Comparison of ENCODE assay signal across 18 mouse cellular contexts in the genomic region with DNA sequence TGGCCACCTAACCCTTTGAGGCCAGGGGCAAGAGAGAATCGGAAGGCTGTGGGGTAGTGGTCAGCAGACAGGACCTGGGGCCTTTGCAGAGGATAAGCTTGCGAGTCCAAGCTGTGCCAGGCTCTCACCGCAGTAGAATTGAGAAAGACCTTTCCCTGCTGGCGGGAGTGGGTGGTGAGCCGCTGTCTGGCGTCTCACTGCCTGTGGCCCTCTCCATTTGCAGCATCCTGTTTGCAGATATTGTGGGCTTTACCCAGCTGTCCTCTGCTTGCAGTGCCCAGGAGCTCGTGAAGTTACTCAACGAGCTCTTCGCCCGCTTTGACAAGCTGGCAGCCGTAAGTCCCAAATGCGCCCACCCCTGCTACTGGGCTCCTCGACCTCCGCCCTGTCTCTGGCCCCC. TPM values are rescaled to one million over a fixed set of nuclear protein-coding genes. Genes with fewer than 3 reads are reported as not detected.
DNase-seq lines count a peak whose midpoint lies in the region; ATAC-seq lines count a peak whose summit lies in the region.
"Had no signal": no experiment of that assay in that cellular context is flagged by ENCODE, and none has a peak within 500 bp of the region (broad histone marks: within the 10 kb centered on the region; RNA-seq: fewer than 3 reads in every experiment).

No protein-coding gene starts in this region.

- H3K9me3 ChIP-seq in limb, embryonic 10.5 days (replicated peaks) = no peaks in the 10 kb centered on the region
- H3K9me3 ChIP-seq in hindbrain, embryonic 16.5 days (ENCODE audit: control insufficient read depth, low read length) = no peaks in the 10 kb centered on the region
- H3K9me3 ChIP-seq in forebrain, embryonic 12.5 days = no peaks in the 10 kb centered on the region
- H3K9me3 ChIP-seq: forebrain, embryonic 15.5 days; hindbrain, embryonic 10.5 days; megakaryocyte, embryonic 14.5 days; midbrain, embryonic 15.5 days had no signal

- H3K9ac ChIP-seq in hindbrain, embryonic 16.5 days (ENCODE audit: low read depth, low read length) = no peak overlapping the region
- no peak overlapping the region for H3K9ac ChIP-seq in forebrain, embryonic 12.5 days
- H3K9ac ChIP-seq: forebrain, embryonic 15.5 days; lung, embryonic 14.5 days; midbrain, embryonic 15.5 days had no signal

- 93% methylated on average over 14 of the region's 14 CpGs for WGBS in limb, embryonic 10.5 days
- WGBS in hindbrain, embryonic 16.5 days = 90% methylated on average over 14 of the region's 14 CpGs
- 93% methylated on average over 14 of the region's 14 CpGs for WGBS in forebrain, embryonic 12.5 days

- H3K36me3 ChIP-seq in limb, embryonic 10.5 days = peaks cover 21% of the 10 kb centered on the region
- peaks cover 10% of the 10 kb centered on the region for H3K36me3 ChIP-seq in hindbrain, embryonic 16.5 days (ENCODE audit: control insufficient read depth, insufficient read depth, low read length)
- H3K36me3 ChIP-seq in forebrain, embryonic 12.5 days (replicated peaks) = peaks cover 7% of the 10 kb centered on the region; the same call in 1 of the 2 replicates
- H3K36me3 ChIP-seq: midbrain, embryonic 15.5 days had no signal

- H3K4me2 ChIP-seq in hindbrain, embryonic 16.5 days (ENCODE audit: low read length) = no peak overlapping the region
- H3K4me2 ChIP-seq in forebrain, embryonic 12.5 days = no peak overlapping the region
- H3K4me2 ChIP-seq: forebrain, embryonic 15.5 days; liver, embryonic 11.5 days; lung, embryonic 14.5 days; midbrain, embryonic 15.5 days had no signal

- peaks cover 23% of the 10 kb centered on the region for H3K4me1 ChIP-seq in limb, embryonic 10.5 days
- no peaks in the 10 kb centered on the region for H3K4me1 ChIP-seq in hindbrain, embryonic 16.5 days (ENCODE audit: control insufficient read depth, insufficient read depth, low read depth, low read length)
- no peaks in the 10 kb centered on the region for H3K4me1 ChIP-seq in forebrain, embryonic 12.5 days
- H3K4me1 ChIP-seq: forebrain, embryonic 15.5 days; midbrain, embryonic 15.5 days had no signal

- ATAC-seq in hindbrain, embryonic 16.5 days = no peak
- ATAC-seq in forebrain, embryonic 12.5 days (ENCODE audit: low FRiP score) = no peak
- ATAC-seq: forebrain, embryonic 15.5 days; midbrain, embryonic 15.5 days had no signal

- H3K27ac ChIP-seq in limb, embryonic 10.5 days = 0 out of 2 replicates have a peak overlapping the region, but pooled peaks have one; percentile 27
- H3K27ac ChIP-seq in hindbrain, embryonic 16.5 days (ENCODE audit: low read depth, low read length) = no peak overlapping the region
- H3K27ac ChIP-seq in forebrain, embryonic 12.5 days = no peak overlapping the region
- H3K27ac ChIP-seq: forebrain, embryonic 15.5 days; hindbrain, embryonic 10.5 days; midbrain, embryonic 15.5 days had no signal

- no peak overlapping the region for H3K4me3 ChIP-seq in limb, embryonic 10.5 days
- no peak overlapping the region for H3K4me3 ChIP-seq in hindbrain, embryonic 16.5 days (ENCODE audit: low read length)
- no peak overlapping the region for H3K4me3 ChIP-seq in forebrain, embryonic 12.5 days (replicated peaks)
- H3K4me3 ChIP-seq: erythroblast, embryonic 14.5 days; forebrain, embryonic 15.5 days; hindbrain, embryonic 10.5 days; midbrain, embryonic 15.5 days had no signal

- H3K27me3 ChIP-seq in limb, embryonic 10.5 days (ENCODE audit: low read depth, poor library complexity, severe bottlenecking) = no peaks in the 10 kb centered on the region
- no peaks in the 10 kb centered on the region for H3K27me3 ChIP-seq in hindbrain, embryonic 16.5 days (replicated peaks; ENCODE audit: control insufficient read depth, insufficient read depth, low read length)
- H3K27me3 ChIP-seq in forebrain, embryonic 12.5 days = no peaks in the 10 kb centered on the region
- H3K27me3 ChIP-seq: forebrain, embryonic 15.5 days; midbrain, embryonic 15.5 days had no signal

- DNase-seq in layer of hippocampus, adult 8-10 months (ENCODE audit: low spot score in 2 of 2) = peak; percentile 54
- DNase-seq in layer of hippocampus, postnatal 14 days (ENCODE audit: low spot score in 2 of 2) = no peak
- peak; percentile 53 for DNase-seq in right cerebral cortex, postnatal 25 days
- DNase-seq in right cerebral cortex, postnatal 4 days = no peak
- no peak for DNase-seq in limb, embryonic 10.5 days (ENCODE audit: low spot score)
- DNase-seq: cerebellum, postnatal 14 days; kidney, adult 2 months; kidney, postnatal 14 days; lung, embryonic 14.5 days; thymus, postnatal 4 days had no signal

RNA-seq across cellular contexts. Expression of gene Ptrhd1, which starts 39.2 kb away (rescaled TPM):
- total RNA-seq in layer of hippocampus, adult 8-10 months (2022) = 1 to 10 TPM; 7.8 to 9.1 (median 8.5) TPM
- 1 to 10 TPM; 9.8 to 9.9 TPM for total RNA-seq in layer of hippocampus, postnatal 14 days (2021)
- 5.9 and 6.0 TPM in 2 replicates for polyA plus RNA-seq in limb, embryonic 10.5 days (2016; fragmentation: Nextera tagmentation; extraction: Ambion mirVana)
- 7.4 and 7.6 TPM in 2 replicates for polyA plus RNA-seq in hindbrain, embryonic 16.5 days (2015; fragmentation: Nextera tagmentation; extraction: Ambion mirVana)
- 5.4 and 5.7 TPM in 2 replicates for polyA plus RNA-seq in forebrain, embryonic 12.5 days (2016; fragmentation: Nextera tagmentation; extraction: Ambion mirVana)

RNA-seq across cellular contexts. Expression of gene Cenpo, which starts 39.5 kb away (rescaled TPM):
- total RNA-seq in layer of hippocampus, adult 8-10 months (2022) = 1 to 10 TPM; 3.3 to 5.7 (median 4.7) TPM
- total RNA-seq in layer of hippocampus, postnatal 14 days (2021) = 1 to 10 TPM; 4.1 to 4.9 TPM
- polyA plus RNA-seq in limb, embryonic 10.5 days (2016; fragmentation: Nextera tagmentation; extraction: Ambion mirVana) = 20.9 and 22.0 TPM in 2 replicates
- 7.3 and 8.4 TPM in 2 replicates for polyA plus RNA-seq in hindbrain, embryonic 16.5 days (2015; fragmentation: Nextera tagmentation; extraction: Ambion mirVana)
- polyA plus RNA-seq in forebrain, embryonic 12.5 days (2016; fragmentation: Nextera tagmentation; extraction: Ambion mirVana) = 16.3 and 17.7 TPM in 2 replicates

Comparison
In these comparisons a context has a peak if more than half of its experiments do, and no peak if none do; other contexts are left out.
1. DNase-seq: peak in layer of hippocampus, adult 8-10 months (2 of 2) and right cerebral cortex, postnatal 25 days (single experiment); none in layer of hippocampus, postnatal 14 days (0 of 2), right cerebral cortex, postnatal 4 days (single experiment) and limb, embryonic 10.5 days (single experiment).